In genomic region chr1:20867241-20867902, GRCm38 (mm10) we compare ENCODE assay signal across 11 mouse cellular contexts. TPM values are rescaled to one million over a fixed set of nuclear protein-coding genes. Genes with fewer than 3 reads are reported as not detected.
DNase-seq lines count a peak whose midpoint lies in the region; ATAC-seq and TF ChIP-seq lines count a peak whose summit lies in the region.
"Had no signal": no experiment of that assay in that cellular context is flagged by ENCODE, and none has a peak within 500 bp of the region (broad histone marks: within the 10 kb centered on the region; RNA-seq: fewer than 3 reads in every experiment).

No protein-coding gene starts in this region.

- no peaks in the 10 kb centered on the region for H3K4me1 ChIP-seq in lung, embryonic 14.5 days (ENCODE audit: insufficient read depth)
- H3K4me1 ChIP-seq in hindbrain, embryonic 15.5 days (replicated peaks), result peaks cover 11% of the 10 kb centered on the region
- H3K4me1 ChIP-seq in thymus, adult 2 months (replicated peaks; ENCODE audit: control insufficient read depth, insufficient read depth, low read length), result no peaks in the 10 kb centered on the region

- no peaks in the 10 kb centered on the region for H3K9me3 ChIP-seq in lung, embryonic 14.5 days (ENCODE audit: low read depth, low read length)
- no peaks in the 10 kb centered on the region for H3K9me3 ChIP-seq in hindbrain, embryonic 15.5 days
- H3K9me3 ChIP-seq: heart, embryonic 13.5 days had no signal

- H3K27ac ChIP-seq in lung, embryonic 14.5 days (ENCODE audit: low read depth), result no peak overlapping the region
- peak overlapping the region; percentile 61; the same call in 1 of the 2 replicates for H3K27ac ChIP-seq in hindbrain, embryonic 15.5 days (replicated peaks)
- H3K27ac ChIP-seq in thymus, adult 2 months (ENCODE audit: control insufficient read depth, insufficient read depth, low read length), result no peak overlapping the region
- H3K27ac ChIP-seq: heart, embryonic 13.5 days; macrophage had no signal

- no peak overlapping the region for H3K9ac ChIP-seq in lung, embryonic 14.5 days
- H3K9ac ChIP-seq in hindbrain, embryonic 15.5 days, result no peak overlapping the region
- H3K9ac ChIP-seq: heart, embryonic 13.5 days had no signal

- H3K4me2 ChIP-seq in lung, embryonic 14.5 days, result no peak overlapping the region
- no peak overlapping the region for H3K4me2 ChIP-seq in hindbrain, embryonic 15.5 days
- H3K4me2 ChIP-seq: heart, embryonic 13.5 days had no signal

- WGBS in lung, embryonic 14.5 days, result 53% methylated on average over 8 of the region's 8 CpGs
- 9% methylated on average over 8 of the region's 8 CpGs for WGBS in hindbrain, embryonic 15.5 days
- WGBS in thymus, adult 2 months, result 93% methylated on average over 8 of the region's 8 CpGs

- no peak for ATAC-seq in lung, embryonic 14.5 days (ENCODE audit: insufficient read depth)
- ATAC-seq in hindbrain, embryonic 15.5 days (ENCODE audit: low FRiP score, low read depth), result peak; percentile 93
- no peak for ATAC-seq in monocyte, adult 5-6 weeks (replicated peaks; ENCODE audit: insufficient number of reproducible peaks, low FRiP score, low TSS enrichment, poor library complexity, severe bottlenecking)

- no peak for TF ChIP-seq CTCF in lung, embryonic 14.5 days (IDR thresholded peaks at IDR 0.05; ENCODE audit: low read depth)
- no peak for TF ChIP-seq CTCF in thymus, adult 2 months (IDR thresholded peaks at IDR 0.05; ENCODE audit: borderline replicate concordance, control insufficient read depth, extremely low read depth, insufficient read depth, low read length, poor library complexity)

- TF ChIP-seq POLR2A in thymus, adult 2 months (IDR thresholded peaks at IDR 0.05; ENCODE audit: control insufficient read depth, extremely low read depth, insufficient read depth, low read length, poor library complexity), result no peak

- H3K4me3 ChIP-seq in lung, embryonic 14.5 days (ENCODE audit: low read depth, low read length), result no peak overlapping the region
- H3K4me3 ChIP-seq in hindbrain, embryonic 15.5 days, result no peak overlapping the region
- no peak overlapping the region for H3K4me3 ChIP-seq in thymus, adult 2 months (ENCODE audit: control insufficient read depth, insufficient read depth, low read length)
- H3K4me3 ChIP-seq: heart, embryonic 13.5 days had no signal

- no peaks in the 10 kb centered on the region for H3K36me3 ChIP-seq in lung, embryonic 14.5 days (ENCODE audit: insufficient read depth)
- H3K36me3 ChIP-seq in hindbrain, embryonic 15.5 days, result no peaks in the 10 kb centered on the region
- no peaks in the 10 kb centered on the region for H3K36me3 ChIP-seq in thymus, adult 2 months (ENCODE audit: control insufficient read depth, insufficient read depth, low read length)
- H3K36me3 ChIP-seq: heart, embryonic 13.5 days had no signal

- H3K27me3 ChIP-seq in lung, embryonic 14.5 days (ENCODE audit: insufficient read depth, low read length), result no peaks in the 10 kb centered on the region
- no peaks in the 10 kb centered on the region for H3K27me3 ChIP-seq in hindbrain, embryonic 15.5 days
- H3K27me3 ChIP-seq in thymus, adult 2 months (ENCODE audit: control insufficient read depth, insufficient read depth, low read length), result no peaks in the 10 kb centered on the region
- H3K27me3 ChIP-seq: heart, embryonic 13.5 days had no signal

- peak; percentile 31 for DNase-seq in lung, embryonic 14.5 days
- no peak for DNase-seq in lung, adult 18-20 months
- DNase-seq in embryo, embryonic 10.5 days (ENCODE audit: low spot score), result peak; percentile 65
- peak; percentile 42 for DNase-seq in retina, embryonic 14.5 days (ENCODE audit: low spot score)
- DNase-seq in thymus, adult 2 months, result no peak
- DNase-seq in lung, postnatal 25 days (ENCODE audit: low spot score), result no peak
- DNase-seq: layer of hippocampus, adult 9-11 months had no signal

RNA-seq across cellular contexts. Expression of gene Paqr8, which starts 23.0 kb away (rescaled TPM):
- 4.8 and 5.4 TPM in 2 replicates for polyA plus RNA-seq in lung, embryonic 14.5 days (2014; fragmentation: Nextera tagmentation; extraction: Ambion mirVana)
- polyA plus RNA-seq in hindbrain, embryonic 15.5 days (2015; fragmentation: Nextera tagmentation; extraction: Ambion mirVana), result 33.0 and 38.6 TPM in 2 replicates
- polyA plus RNA-seq in thymus, adult 2 months (2012; rRNA removed), result 9.6 and 10.6 TPM in 2 replicates
- total RNA-seq in monocyte, adult 5-6 weeks (2017), result 0.57 to 2.1 TPM (median 1.2 TPM) in 3 replicates

RNA-seq across cellular contexts. Expression of gene Mcm3, which starts 47.3 kb away (rescaled TPM):
- 206 and 207 TPM in 2 replicates for polyA plus RNA-seq in lung, embryonic 14.5 days (2014; fragmentation: Nextera tagmentation; extraction: Ambion mirVana)
- polyA plus RNA-seq in hindbrain, embryonic 15.5 days (2015; fragmentation: Nextera tagmentation; extraction: Ambion mirVana), result 25.9 and 29.2 TPM in 2 replicates
- 83.9 and 110 TPM in 2 replicates for polyA plus RNA-seq in thymus, adult 2 months (2012; rRNA removed)
- total RNA-seq in monocyte, adult 5-6 weeks (2017), result 23.9 to 38.7 TPM (median 27.2 TPM) in 3 replicates

Comparison
In these comparisons a context has a peak if more than half of its experiments do, and no peak if none do; other contexts are left out.
1. DNase-seq: peak in lung, embryonic 14.5 days (single experiment), embryo, embryonic 10.5 days (single experiment) and retina, embryonic 14.5 days (single experiment); none in lung, adult 18-20 months (0 of 2), thymus, adult 2 months (single experiment) and lung, postnatal 25 days (single experiment).